Mouse (Mus musculus) layer of hippocampus, postnatal 25 days (tissue): Measurements from ENCODE around the gene Madcam1. TPM values are rescaled to one million over a fixed set of nuclear protein-coding genes. Genes with fewer than 3 reads are reported as not detected.

Experiments
- DNase-seq, 2 experiments: peaks; one replicate each; pipeline ENCODE4 v3.0.0; 2022; ENCODE audit warnings: mixed read lengths in 2 of 2, low spot score in 1 of 2; ENCODE audit errors: extremely low spot score in 1 of 2
- total RNA-seq, 2 experiments: library from RNA; stranded (reverse); gene quantifications; 2 replicates each; pipeline ENCODE4 v1.2.3; 2021

Madcam1 gene
- total RNA-seq, 2 experiments from 2014 or later: not detected

- DNase-seq: no peak
Observed at GRCm38 (mm10) chr10:79706406-79707094, 42.2 kb downstream of the Madcam1 start.

- no peak for DNase-seq
Observed at GRCm38 (mm10) chr10:79707162-79707561, 42.8 kb downstream of the Madcam1 start.

- DNase-seq: no peak
Observed at GRCm38 (mm10) chr10:79707759-79708158, 43.4 kb downstream of the Madcam1 start.

GRCm38 (mm10) chr10:79708668-79709067 is 44.3 kb downstream of the Madcam1 start:
- no peak for DNase-seq

- DNase-seq: no peak
Observed at GRCm38 (mm10) chr10:79709307-79709706, 44.9 kb downstream of the Madcam1 start.

GRCm38 (mm10) chr10:79712029-79712428 is 47.7 kb downstream of the Madcam1 start:
- DNase-seq: no peak

- DNase-seq: peak; percentile 72 to 91
Observed at GRCm38 (mm10) chr10:79712499-79713126, 48.3 kb downstream of the Madcam1 start.

GRCm38 (mm10) chr10:79713163-79713562 is 48.8 kb downstream of the Madcam1 start:
- DNase-seq: no peak

GRCm38 (mm10) chr10:79714996-79715395 is 50.6 kb downstream of the Madcam1 start:
- DNase-seq: no peak

GRCm38 (mm10) chr10:79716254-79716987 is 52.1 kb downstream of the Madcam1 start, which contains the start of gene Hcn2:
Gene Hcn2 (plus strand): TSS chr10:79716634.
- no peak for DNase-seq

- no peak for DNase-seq
Observed at GRCm38 (mm10) chr10:79716988-79717355, 52.6 kb downstream of the Madcam1 start.

- peak in 1 of 2 experiments; percentile 53 for DNase-seq
Observed at GRCm38 (mm10) chr10:79717640-79718357, 53.4 kb downstream of the Madcam1 start.

Other genes with a start within 250 kb of the Madcam1 start
- gene Vmn2r83, start 195.8 kb upstream of the Madcam1 start, total RNA-seq: not detected
- gene Plpp2, start 130.8 kb upstream of the Madcam1 start, total RNA-seq: 1 to 10 TPM; 5.3 to 6.9 TPM
- gene Mier2, start 109.4 kb upstream of the Madcam1 start, total RNA-seq: 10 to 100 TPM; 53.2 to 56.4 TPM
- gene Theg, start 77.2 kb upstream of the Madcam1 start, total RNA-seq: under 1 TPM in 1 of 2 experiments, not detected in 1; 0.44 TPM
- gene C2cd4c, start 50.5 kb upstream of the Madcam1 start, total RNA-seq: 10 to 100 TPM; 12.1 to 12.3 TPM
- gene Shc2, start 26.6 kb upstream of the Madcam1 start, total RNA-seq: 10 to 100 TPM; 39.2 to 48.2 TPM
- under 1 TPM in 1 of 2 experiments, not detected in 1; 0.22 TPM for gene Odf3l2, start 18.8 kb upstream of the Madcam1 start, total RNA-seq
- gene Tpgs1, start 4.8 kb downstream of the Madcam1 start, total RNA-seq: 10 to 100 TPM; 74.9 to 79.7 TPM
- gene Cdc34, start 17.6 kb downstream of the Madcam1 start, total RNA-seq: 10 to 100 TPM; 67.1 to 77.7 TPM
- 1 to 10 TPM; 2.4 to 3.1 TPM for gene Gzmm, start 24.5 kb downstream of the Madcam1 start, total RNA-seq
- 100 to 1,000 TPM; 610 to 665 TPM for gene Bsg, start 39.9 kb downstream of the Madcam1 start, total RNA-seq
- gene Hcn2, start 52.1 kb downstream of the Madcam1 start, total RNA-seq: 100 to 1,000 TPM; 108 to 110 TPM
- 10 to 100 TPM; 39.2 to 44.6 TPM for gene Polrmt, start 82.0 kb downstream of the Madcam1 start, total RNA-seq
- 1 to 10 TPM; 1.0 to 1.5 TPM for gene Fgf22, start 90.5 kb downstream of the Madcam1 start, total RNA-seq
- 10 to 100 TPM; 82.7 to 92.9 TPM for gene Rnf126, start 102.4 kb downstream of the Madcam1 start, total RNA-seq
- 1 to 10 TPM; 1.2 to 2.1 TPM for gene Fstl3, start 112.7 kb downstream of the Madcam1 start, total RNA-seq
- under 1 TPM; 0.30 to 0.33 TPM for gene Prss57, start 126.4 kb downstream of the Madcam1 start, total RNA-seq
- gene Palm, start 129.0 kb downstream of the Madcam1 start, total RNA-seq: 100 to 1,000 TPM; 307 to 325 TPM
- gene Misp, start 156.4 kb downstream of the Madcam1 start, total RNA-seq: under 1 TPM; 0.66 to 0.89 TPM
- 10 to 100 TPM; 44.0 to 66.0 TPM for gene Ptbp1, start 189.9 kb downstream of the Madcam1 start, total RNA-seq
- gene Prtn3, start 209.9 kb downstream of the Madcam1 start, total RNA-seq: 1 to 10 TPM; 1.1 to 1.4 TPM
- gene Plppr3, start 210.1 kb downstream of the Madcam1 start, total RNA-seq: 10 to 100 TPM; 32.4 to 34.4 TPM
- gene Elane, start 221.7 kb downstream of the Madcam1 start, total RNA-seq: not detected
- not detected for gene Cfd, start 226.3 kb downstream of the Madcam1 start, total RNA-seq
- 10 to 100 TPM; 55.5 to 56.2 TPM for gene Med16, start 244.4 kb downstream of the Madcam1 start, total RNA-seq
- gene Gm26602, start 246.3 kb downstream of the Madcam1 start, total RNA-seq: not detected